Mouse (Mus musculus) MEL (cell line): Measurements from ENCODE around the gene Shisa6.

Source experiments
- CHD1 ChIP-seq: IDR thresholded peaks from 2 replicates; pipeline ENCODE4 v1.6.1; 2012; ENCODE audit warnings: low read depth, mild to moderate bottlenecking, inconsistent platforms, low read length, improper control_type of control experiment
- CTCF ChIP-seq, 3 experiments: IDR thresholded peaks in 2 of 3; conservative IDR thresholded peaks in 1 of 3; 2 replicates each; pipeline ENCODE4 v1.5.1; 2011 to 2012; ENCODE audit warnings: low read length in 3 of 3, low read depth in 2 of 3, mild to moderate bottlenecking in 2 of 3, improper control_type of control experiment in 1 of 3, inconsistent platforms in 1 of 3, mixed read lengths in 1 of 3, moderate library complexity in 1 of 3; ENCODE audit not compliant: control insufficient read depth in 1 of 3, insufficient read depth in 1 of 3, poor library complexity in 1 of 3, severe bottlenecking in 1 of 3
- JUND ChIP-seq: IDR thresholded peaks from 2 replicates; pipeline ENCODE4 v1.6.1; 2011; ENCODE audit warnings: low read depth, mild to moderate bottlenecking, improper control_type of control experiment, low read length
- KAT2A ChIP-seq: conservative IDR thresholded peaks from 2 replicates; pipeline ENCODE4 v1.6.1; 2012; ENCODE audit warnings: low read depth, low read length, improper control_type of control experiment, inconsistent platforms
- MAX ChIP-seq: IDR thresholded peaks from 2 replicates; pipeline ENCODE4 v1.6.1; 2011; ENCODE audit warnings: low read length, improper control_type of control experiment
- MYC ChIP-seq: IDR thresholded peaks from 2 replicates; pipeline ENCODE4 v1.6.1; 2011; ENCODE audit warnings: low read depth, mild to moderate bottlenecking, low read length, improper control_type of control experiment, moderate library complexity
- POLR2A ChIP-seq, 2 experiments: IDR thresholded peaks; 2 replicates each; pipeline ENCODE4 v1.6.1; 2011 to 2012; ENCODE audit warnings: low read length in 2 of 2, mild to moderate bottlenecking in 2 of 2, control low read depth in 1 of 2, improper control_type of control experiment in 1 of 2, low read depth in 1 of 2, moderate library complexity in 1 of 2; ENCODE audit not compliant: control insufficient read depth in 1 of 2, insufficient read depth in 1 of 2, poor library complexity in 1 of 2
- RAD21 ChIP-seq: IDR thresholded peaks from 2 replicates; pipeline ENCODE4 v1.6.1; 2011; ENCODE audit warnings: mild to moderate bottlenecking, low read depth, low read length, improper control_type of control experiment
- SIN3A ChIP-seq: IDR thresholded peaks from 2 replicates; pipeline ENCODE4 v1.6.1; 2012; ENCODE audit warnings: low read length, improper control_type of control experiment, inconsistent platforms
- TCF12 ChIP-seq: IDR thresholded peaks from 2 replicates; pipeline ENCODE4 v1.6.1; 2014; ENCODE audit warnings: low read depth, mild to moderate bottlenecking, inconsistent platforms, low read length, improper control_type of control experiment, moderate library complexity
- UBTF ChIP-seq: IDR thresholded peaks from 2 replicates; pipeline ENCODE4 v1.6.1; 2012; ENCODE audit warnings: low read depth, mild to moderate bottlenecking, inconsistent platforms, low read length, improper control_type of control experiment, moderate library complexity, borderline replicate concordance; ENCODE audit not compliant: insufficient read depth
- ZKSCAN1 ChIP-seq: IDR thresholded peaks from 2 replicates; pipeline ENCODE4 v1.6.1; 2012; ENCODE audit warnings: low read depth, mild to moderate bottlenecking, inconsistent platforms, low read length, improper control_type of control experiment, moderate library complexity
- ZMIZ1 ChIP-seq: IDR thresholded peaks from 2 replicates; pipeline ENCODE4 v1.6.1; 2012; ENCODE audit warnings: low read depth, mild to moderate bottlenecking, inconsistent platforms, low read length, improper control_type of control experiment, moderate library complexity

GRCm38 (mm10) chr11:66371796-66372195, 154.0 kb downstream of the Shisa6 start:
- TF ChIP-seq RAD21 (no peak), ZMIZ1 (no peak), CTCF (IDR thresholded peaks at IDR 0.05 in 2 of 3, conservative IDR thresholded peaks at IDR 0.05 in 1 of 3; ENCODE audit: control insufficient read depth in 1 of 3, insufficient read depth in 1 of 3, low read depth in 2 of 3, low read length in 3 of 3, poor library complexity in 1 of 3, severe bottlenecking in 1 of 3) (no peak), UBTF (no peak), ZKSCAN1 (no peak), CHD1 (no peak), MYC (no peak), MAX (no peak), TCF12 (no peak), JUND (no peak), KAT2A (no peak), SIN3A (no peak), POLR2A (IDR thresholded peaks at IDR 0.05; ENCODE audit: control insufficient read depth in 1 of 2, insufficient read depth in 1 of 2, low read depth in 1 of 2, low read length in 2 of 2, poor library complexity in 1 of 2) (no peak)
